Mouse (Mus musculus): ENCODE measurements around the gene Nectin1. TPM values are rescaled to one million over a fixed set of nuclear protein-coding genes. Genes with fewer than 3 reads are reported as not detected.

The Nectin1 gene
- total and polyA plus RNA-seq, 2 experiments from 2014 or later = 11.8 to 43.7 TPM

DNA sequence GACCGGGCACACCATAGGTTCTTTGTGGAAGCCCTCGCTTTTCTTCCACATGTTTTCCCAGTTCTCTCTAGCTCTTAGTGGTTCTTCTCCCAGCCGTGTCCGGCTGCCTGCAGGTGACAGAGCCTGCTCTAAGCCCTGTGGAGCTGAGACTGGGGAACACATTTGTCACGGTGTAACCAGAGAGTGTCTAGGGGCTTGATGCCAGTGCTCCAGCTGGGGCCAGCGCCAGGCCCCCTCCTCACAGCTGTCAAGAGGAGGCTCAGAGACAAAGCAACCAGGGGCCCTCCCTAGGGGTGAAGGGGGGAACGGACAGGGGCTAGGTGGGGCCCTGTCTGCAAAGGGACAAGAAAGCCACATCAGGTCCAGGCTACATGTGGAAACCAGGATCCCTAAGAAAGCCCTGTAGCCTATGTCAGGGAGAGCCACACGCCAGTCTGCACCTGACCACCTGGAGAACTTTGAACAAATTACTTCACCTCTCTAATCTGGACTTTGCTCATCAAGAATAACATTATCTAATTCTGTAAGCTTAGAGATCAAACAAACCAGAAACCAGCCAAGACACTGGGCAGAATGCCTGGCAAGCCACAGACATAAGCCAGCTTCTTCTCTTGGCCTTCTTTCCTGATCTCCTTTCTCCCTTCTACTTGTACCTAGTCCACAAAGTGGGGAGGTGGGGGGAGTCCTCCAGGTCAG is 82.9 kb downstream of the Nectin1 start:
- H3K4me2 ChIP-seq (ENCODE audit: low read depth) = no peak overlapping the region
- H3K4me1 ChIP-seq (ENCODE audit: insufficient read depth) = no peaks in the 10 kb centered on the region
- no peaks in the 10 kb centered on the region for H3K9me3 ChIP-seq (ENCODE audit: low read length)
- TF ChIP-seq CTCF (IDR thresholded peaks at IDR 0.05; ENCODE audit: low read depth) = no peak
- no peak overlapping the region for H3K27ac ChIP-seq (ENCODE audit: low read depth, low read length)
- ATAC-seq = no peak
- no peak overlapping the region for H3K4me3 ChIP-seq (ENCODE audit: low read depth, low read length)
- no peaks in the 10 kb centered on the region for H3K27me3 ChIP-seq (ENCODE audit: insufficient read depth, low read length)
- no peak for DNase-seq
- no peak overlapping the region for H3K9ac ChIP-seq
- H3K36me3 ChIP-seq (ENCODE audit: insufficient read depth) = no peaks in the 10 kb centered on the region
- 36% methylated on average over 8 of the region's 8 CpGs for WGBS

DNA sequence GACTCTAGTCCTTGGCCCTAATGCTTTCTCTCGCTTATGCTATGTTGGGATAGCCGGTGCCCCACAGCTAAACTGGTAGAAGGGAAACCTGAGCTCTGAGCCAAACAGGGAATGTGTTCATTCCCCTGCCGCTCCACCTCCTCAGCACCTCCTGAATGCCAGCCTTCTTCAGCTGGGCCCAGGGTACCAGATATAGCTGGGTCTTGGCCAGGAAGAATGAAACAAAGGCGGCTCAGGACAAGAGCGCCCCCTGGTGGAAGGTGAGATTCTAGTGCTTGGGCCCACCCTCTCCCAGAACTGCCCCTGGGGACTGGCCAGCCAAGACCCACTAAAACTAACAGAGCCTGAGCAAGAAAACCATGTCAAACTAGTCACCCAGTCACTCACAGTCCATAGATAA is 83.8 kb downstream of the Nectin1 start:
- Histone ChIP-seq H3K4me1 (ENCODE audit: insufficient read depth) (no peaks in the 10 kb centered on the region), H3K9me3 (ENCODE audit: low read length) (no peaks in the 10 kb centered on the region), H3K36me3 (ENCODE audit: insufficient read depth) (no peaks in the 10 kb centered on the region), H3K4me2 (ENCODE audit: low read depth) (no peak overlapping the region), H3K9ac (no peak overlapping the region), H3K27ac (ENCODE audit: low read depth, low read length) (no peak overlapping the region), H3K27me3 (ENCODE audit: insufficient read depth, low read length) (no peaks in the 10 kb centered on the region), H3K4me3 (ENCODE audit: low read depth, low read length) (no peak overlapping the region)
- WGBS = 37% methylated on average over 5 of the region's 5 CpGs
- no peak for ATAC-seq
- TF ChIP-seq CTCF (IDR thresholded peaks at IDR 0.05; ENCODE audit: low read depth) = peak; percentile 64
- DNase-seq = no peak

DNA sequence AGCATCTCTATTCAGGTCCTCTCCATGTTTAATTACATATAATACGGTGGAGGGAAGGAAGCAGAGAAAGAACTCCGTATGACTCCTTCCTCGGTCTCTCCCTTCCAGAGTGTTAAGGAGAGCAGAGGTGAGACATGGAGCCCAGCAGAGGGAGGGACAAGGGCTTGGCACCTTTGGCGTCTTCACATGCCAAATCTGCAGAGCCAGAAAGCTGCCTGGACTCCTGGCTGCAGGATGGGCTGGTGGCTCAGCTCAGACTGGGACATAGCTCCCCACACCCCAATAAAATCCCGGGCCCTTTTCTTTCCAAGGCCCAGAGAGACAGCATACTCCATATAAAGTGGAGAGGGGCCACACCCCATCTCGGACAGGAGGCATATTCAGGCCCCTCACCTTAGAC is 85.2 kb downstream of the Nectin1 start:
- TF ChIP-seq CTCF (IDR thresholded peaks at IDR 0.05; ENCODE audit: low read depth) = no peak
- Histone ChIP-seq H3K36me3 (ENCODE audit: insufficient read depth) (no peaks in the 10 kb centered on the region), H3K9me3 (ENCODE audit: low read length) (no peaks in the 10 kb centered on the region), H3K4me3 (ENCODE audit: low read depth, low read length) (no peak overlapping the region), H3K27me3 (ENCODE audit: insufficient read depth, low read length) (no peaks in the 10 kb centered on the region), H3K4me1 (ENCODE audit: insufficient read depth) (no peaks in the 10 kb centered on the region), H3K27ac (ENCODE audit: low read depth, low read length) (no peak overlapping the region), H3K9ac (no peak overlapping the region), H3K4me2 (ENCODE audit: low read depth) (no peak overlapping the region)
- 50% methylated on average over 6 of the region's 6 CpGs for WGBS
- no peak for DNase-seq
- no peak for ATAC-seq

DNA sequence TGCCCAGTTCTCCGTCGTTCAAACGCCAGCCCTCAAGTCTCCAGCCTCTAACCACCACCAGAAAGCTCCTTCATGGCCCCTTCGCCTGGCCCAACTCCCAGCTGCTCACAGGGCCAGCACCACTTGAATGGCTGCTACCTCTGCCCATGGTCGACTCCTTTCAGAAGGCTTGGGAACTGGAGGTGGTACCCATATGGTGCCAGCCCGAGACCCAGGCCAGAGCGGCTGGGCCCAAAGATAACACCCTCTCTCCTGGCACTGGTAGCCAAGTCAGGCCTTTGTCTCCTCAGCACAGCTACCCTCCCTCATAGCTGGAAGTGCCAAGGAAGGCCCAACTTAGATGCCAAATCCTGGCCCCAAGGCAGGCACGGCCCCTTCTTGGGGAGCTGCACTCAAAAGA is 89.4 kb downstream of the Nectin1 start:
- no peak for TF ChIP-seq CTCF (IDR thresholded peaks at IDR 0.05; ENCODE audit: low read depth)
- 60% methylated on average over 8 of the region's 8 CpGs for WGBS
- Histone ChIP-seq H3K4me2 (ENCODE audit: low read depth) (no peak overlapping the region), H3K9me3 (ENCODE audit: low read length) (no peaks in the 10 kb centered on the region), H3K4me3 (ENCODE audit: low read depth, low read length) (no peak overlapping the region), H3K9ac (no peak overlapping the region), H3K4me1 (ENCODE audit: insufficient read depth) (no peaks in the 10 kb centered on the region), H3K27ac (ENCODE audit: low read depth, low read length) (no peak overlapping the region), H3K27me3 (ENCODE audit: insufficient read depth, low read length) (no peaks in the 10 kb centered on the region), H3K36me3 (ENCODE audit: insufficient read depth) (no peaks in the 10 kb centered on the region)
- ATAC-seq (peak; percentile 77), DNase-seq (peak; percentile 61)

DNA sequence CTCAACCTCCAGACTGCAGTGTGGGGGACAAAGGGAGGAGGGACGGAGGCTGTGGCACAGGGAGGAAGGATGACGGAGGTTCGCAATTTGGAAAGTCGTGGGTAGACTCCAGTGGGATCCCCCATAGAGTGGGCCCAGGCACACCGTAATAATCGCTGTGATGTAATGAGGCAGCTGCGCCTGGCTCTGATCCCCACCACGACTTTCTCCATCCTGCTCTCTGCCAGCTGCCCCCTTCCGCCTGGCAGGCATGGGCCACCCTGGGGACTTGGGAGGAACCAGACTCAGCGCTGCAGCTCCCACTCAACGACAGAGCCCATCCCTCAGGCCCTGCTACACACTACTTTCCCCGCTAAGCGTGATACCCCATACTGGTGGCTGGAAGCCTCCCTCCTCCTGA is 90.5 kb downstream of the Nectin1 start:
- H3K36me3 ChIP-seq (ENCODE audit: insufficient read depth) = no peaks in the 10 kb centered on the region
- H3K9ac ChIP-seq = no peak overlapping the region
- H3K4me3 ChIP-seq (ENCODE audit: low read depth, low read length) = no peak overlapping the region
- TF ChIP-seq CTCF (IDR thresholded peaks at IDR 0.05; ENCODE audit: low read depth) = no peak
- peak; percentile 36; the same call in 1 of the 2 replicates for ATAC-seq
- 70% methylated on average over 13 of the region's 13 CpGs for WGBS
- no peak overlapping the region for H3K4me2 ChIP-seq (ENCODE audit: low read depth)
- no peaks in the 10 kb centered on the region for H3K27me3 ChIP-seq (ENCODE audit: insufficient read depth, low read length)
- H3K4me1 ChIP-seq (ENCODE audit: insufficient read depth) = no peaks in the 10 kb centered on the region
- H3K27ac ChIP-seq (ENCODE audit: low read depth, low read length) = no peak overlapping the region
- H3K9me3 ChIP-seq (ENCODE audit: low read length) = no peaks in the 10 kb centered on the region
- DNase-seq = no peak

DNA sequence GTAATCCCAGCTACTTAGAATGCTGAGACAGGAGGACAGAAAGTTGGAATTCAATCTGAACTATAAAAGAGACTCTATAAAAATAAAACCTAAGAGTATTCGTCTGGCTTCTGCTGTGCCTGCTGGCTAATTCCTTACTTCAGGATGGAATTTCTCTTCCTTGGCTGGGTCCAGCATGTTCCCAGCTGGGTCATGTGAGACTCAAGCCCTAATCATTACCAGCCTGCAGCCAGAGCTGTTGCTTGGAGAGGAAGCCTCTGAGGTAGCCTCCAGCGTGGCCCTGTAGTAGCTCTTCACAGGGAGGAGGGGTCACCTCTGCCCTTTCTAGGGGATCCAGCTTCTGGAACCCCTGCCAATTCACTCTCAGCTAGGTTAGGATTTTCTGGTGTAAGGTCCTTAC is 94.8 kb downstream of the Nectin1 start:
- Histone ChIP-seq H3K9me3 (ENCODE audit: low read length) (no peaks in the 10 kb centered on the region), H3K27me3 (ENCODE audit: insufficient read depth, low read length) (no peaks in the 10 kb centered on the region), H3K4me1 (ENCODE audit: insufficient read depth) (peaks cover 5% of the 10 kb centered on the region; the same call in 1 of the 2 replicates), H3K9ac (no peak overlapping the region), H3K27ac (ENCODE audit: low read depth, low read length) (no peak overlapping the region), H3K4me2 (ENCODE audit: low read depth) (no peak overlapping the region), H3K4me3 (ENCODE audit: low read depth, low read length) (no peak overlapping the region), H3K36me3 (ENCODE audit: insufficient read depth) (no peaks in the 10 kb centered on the region)
- 85% methylated on average over 2 of the region's 2 CpGs for WGBS
- ATAC-seq (no peak), DNase-seq (no peak)
- TF ChIP-seq CTCF (IDR thresholded peaks at IDR 0.05; ENCODE audit: low read depth) = no peak

DNA sequence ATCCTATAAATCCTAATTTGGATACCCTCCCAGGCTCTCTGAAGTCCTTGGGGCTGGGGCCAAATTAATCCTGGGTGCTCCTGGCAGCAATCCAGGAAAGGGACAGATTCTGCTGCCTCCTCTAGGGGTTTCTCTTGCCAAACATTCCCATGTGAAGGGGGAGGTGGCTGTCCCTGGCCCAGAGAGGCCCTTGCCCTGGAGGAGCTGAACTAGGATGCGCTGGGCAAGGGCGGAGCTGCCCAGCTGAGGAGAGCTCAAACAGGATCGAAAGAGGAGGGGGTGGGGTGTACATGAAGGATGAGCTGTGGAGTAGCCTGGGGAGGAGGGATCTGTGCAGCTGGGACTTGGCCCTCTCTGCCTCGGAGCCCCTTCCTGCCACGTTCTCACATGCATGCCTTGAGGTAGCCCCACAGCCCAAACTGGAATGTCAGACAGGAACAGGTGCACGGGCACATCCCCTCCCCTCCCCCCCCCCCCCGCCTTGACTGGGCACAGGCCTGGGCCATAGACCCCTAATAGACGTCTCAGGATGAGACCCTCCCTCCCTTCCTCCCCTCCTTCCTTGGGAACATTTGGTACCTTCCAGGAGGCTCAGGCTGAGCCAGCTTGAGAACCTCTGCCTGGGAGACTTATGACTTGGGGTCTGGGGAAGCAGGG is 99.3 kb downstream of the Nectin1 start:
- no peak overlapping the region for H3K27ac ChIP-seq (ENCODE audit: low read depth, low read length)
- ATAC-seq (no peak), DNase-seq (no peak)
- 13% methylated on average over 6 of the region's 8 CpGs for WGBS
- H3K27me3 ChIP-seq (ENCODE audit: insufficient read depth, low read length) = no peaks in the 10 kb centered on the region
- peaks cover 5% of the 10 kb centered on the region; the same call in 1 of the 2 replicates for H3K4me1 ChIP-seq (ENCODE audit: insufficient read depth)
- H3K4me3 ChIP-seq (ENCODE audit: low read depth, low read length) = no peak overlapping the region
- no peak for TF ChIP-seq CTCF (IDR thresholded peaks at IDR 0.05; ENCODE audit: low read depth)
- no peaks in the 10 kb centered on the region for H3K9me3 ChIP-seq (ENCODE audit: low read length)
- no peak overlapping the region for H3K4me2 ChIP-seq (ENCODE audit: low read depth)
- H3K9ac ChIP-seq = no peak overlapping the region
- no peaks in the 10 kb centered on the region for H3K36me3 ChIP-seq (ENCODE audit: insufficient read depth)
